Mouse (Mus musculus) midbrain, embryonic 13.5 days (tissue): ENCODE measurements around the gene Klhl21. TPM values are rescaled to one million over a fixed set of nuclear protein-coding genes. Genes with fewer than 3 reads are reported as not detected.
A peak's percentile ranks its signal among the peaks of the same experiment; 100 is the strongest.

Experiments
- ATAC-seq: fragments of 200-750 bp; cut with Nextera tagmentation; 2 replicates; pipeline ENCODE4 v1.8.0; 2017; ENCODE audit warnings: mild to moderate bottlenecking, moderate TSS enrichment, moderate library complexity
- H3K27ac ChIP-seq: fragments of 300-500 bp; sonication (generic); 2 replicates; pipeline ENCODE4 v1.5.1; 2015; ENCODE audit warnings: inconsistent platforms, mild to moderate bottlenecking, moderate library complexity
- H3K27me3 ChIP-seq: fragments of 300-500 bp; sonication (generic); 2 replicates; pipeline ENCODE4 v1.6.1; 2015; ENCODE audit warnings: mild to moderate bottlenecking, inconsistent platforms
- H3K36me3 ChIP-seq: fragments of 300-500 bp; sonication (generic); 2 replicates; pipeline ENCODE4 v1.6.1; 2015; ENCODE audit warnings: mild to moderate bottlenecking, inconsistent platforms
- H3K4me1 ChIP-seq: fragments of 300-500 bp; sonication (generic); replicated peaks from 2 replicates; pipeline ENCODE4 v1.6.1; 2015; ENCODE audit warnings: inconsistent platforms
- H3K4me2 ChIP-seq: fragments of 300-500 bp; sonication (generic); replicated peaks from 2 replicates; pipeline ENCODE4 v1.6.1; 2015; ENCODE audit warnings: moderate library complexity, mild to moderate bottlenecking, inconsistent platforms
- H3K4me3 ChIP-seq: fragments of 300-500 bp; sonication (generic); replicated peaks from 2 replicates; pipeline ENCODE4 v1.5.1; 2015; ENCODE audit warnings: mild to moderate bottlenecking, inconsistent platforms
- H3K9ac ChIP-seq: fragments of 300-500 bp; sonication (generic); replicated peaks from 2 replicates; pipeline ENCODE4 v1.6.1; 2015; ENCODE audit warnings: mild to moderate bottlenecking, inconsistent platforms
- H3K9me3 ChIP-seq: fragments of 300-500 bp; sonication (generic); 2 replicates; pipeline ENCODE4 v1.6.1; 2016; ENCODE audit warnings: mild to moderate bottlenecking, inconsistent platforms
- WGBS: fragments of 180-500 bp; shearing (Covaris S2); methylation state at CpG from one replicate; pipeline ENCODE4 v1.1.7; 2015; 5-methylcytosine and 5-hydroxymethylcytosine counted together
- polyA plus RNA-seq: library from polyadenylated mRNA; unstranded; fragments of >200 nt; fragmentation: Nextera tagmentation; extraction: Ambion mirVana; gene quantifications from 2 replicates; pipeline ENCODE4 v1.2.1, GENCODE M21; 2015

The Klhl21 gene
- polyA plus RNA-seq, 1 experiment from 2014 or later, result 3.0 TPM

- Histone ChIP-seq H3K4me2 (peak overlapping the region; percentile 68), H3K9ac (peak overlapping the region; percentile 79), H3K9me3 (no peaks in the 10 kb centered on the region), H3K36me3 (peaks cover 16% of the 10 kb centered on the region), H3K4me1 (peaks cover 29% of the 10 kb centered on the region), H3K27ac (peak overlapping the region; percentile 90), H3K4me3 (peak overlapping the region; percentile 73), H3K27me3 (no peaks in the 10 kb centered on the region)
- 4% methylated on average over 13 of the region's 13 CpGs for WGBS
- no peak for ATAC-seq
Measured at GRCm38 (mm10) chr4:151996951-151997222, 11.7 kb upstream of the Klhl21 start.

DNA sequence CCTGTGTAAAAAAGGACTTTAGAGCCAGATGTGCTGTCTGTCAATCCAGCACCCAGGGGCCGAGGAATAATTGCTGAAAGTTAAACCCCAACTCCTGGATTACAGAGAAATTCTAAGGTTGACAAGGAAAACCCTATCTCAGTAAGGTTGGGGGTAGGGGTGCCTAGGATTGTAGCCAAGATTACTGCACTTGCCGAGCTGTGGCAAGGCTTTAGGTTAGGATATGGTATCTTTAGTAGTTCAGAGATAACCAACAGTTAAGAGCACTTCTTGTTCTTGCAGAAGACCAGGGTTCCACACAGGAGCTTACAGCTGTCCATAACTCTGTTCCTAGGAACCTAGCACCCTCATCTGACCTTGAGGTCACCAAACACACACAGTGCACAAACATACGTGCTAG is 10.9 kb upstream of the Klhl21 start:
- Histone ChIP-seq H3K27ac (no peak overlapping the region), H3K27me3 (no peaks in the 10 kb centered on the region), H3K4me2 (peak overlapping the region; percentile 68), H3K4me3 (0 out of 2 replicates have a peak overlapping the region, but pooled peaks have one; percentile 73), H3K36me3 (peaks cover 7% of the 10 kb centered on the region), H3K9ac (no peak overlapping the region), H3K9me3 (no peaks in the 10 kb centered on the region), H3K4me1 (peaks cover 29% of the 10 kb centered on the region)
- no peak for ATAC-seq
- 75% methylated on average over 3 of the region's 3 CpGs for WGBS

GRCm38 (mm10) chr4:151999481-151999880 is 9.1 kb upstream of the Klhl21 start:
- H3K27me3 ChIP-seq, result no peaks in the 10 kb centered on the region
- H3K4me1 ChIP-seq, result peaks cover 14% of the 10 kb centered on the region
- H3K36me3 ChIP-seq, result no peaks in the 10 kb centered on the region
- 63% methylated on average over 3 of the region's 3 CpGs for WGBS
- no peak overlapping the region for H3K4me2 ChIP-seq
- no peak overlapping the region for H3K9ac ChIP-seq
- H3K27ac ChIP-seq, result no peak overlapping the region
- H3K4me3 ChIP-seq, result no peak overlapping the region
- H3K9me3 ChIP-seq, result no peaks in the 10 kb centered on the region
- ATAC-seq, result no peak

- no peak for ATAC-seq
- Histone ChIP-seq H3K4me3 (no peak overlapping the region), H3K36me3 (no peaks in the 10 kb centered on the region), H3K27me3 (peaks cover 3% of the 10 kb centered on the region; the same call in 1 of the 2 replicates), H3K4me1 (peaks cover 11% of the 10 kb centered on the region), H3K9me3 (no peaks in the 10 kb centered on the region), H3K27ac (no peak overlapping the region), H3K4me2 (no peak overlapping the region), H3K9ac (no peak overlapping the region)
- WGBS, result 50% methylated on average over 4 of the region's 4 CpGs
Measured at GRCm38 (mm10) chr4:152000906-152001305, 7.7 kb upstream of the Klhl21 start.

DNA sequence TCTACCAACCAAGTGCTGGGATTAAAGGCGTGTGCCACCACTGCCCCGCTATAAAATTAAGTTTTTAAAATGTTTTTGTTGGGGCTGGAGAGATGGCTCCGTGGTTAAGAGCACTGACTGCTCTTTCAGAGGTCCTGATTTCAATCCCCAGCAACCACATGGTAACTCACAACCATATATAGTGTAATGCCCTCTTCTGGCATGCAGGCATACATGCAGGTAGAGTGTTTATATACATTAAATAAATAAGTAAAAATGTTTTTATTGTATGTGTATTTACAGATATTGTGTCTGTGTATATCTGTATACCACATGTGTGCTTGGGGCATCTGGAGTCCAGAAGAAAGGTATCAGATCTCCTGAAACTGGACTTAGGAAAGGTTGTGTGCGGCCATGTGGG is 7.3 kb upstream of the Klhl21 start:
- no peak overlapping the region for H3K9ac ChIP-seq
- no peak overlapping the region for H3K4me3 ChIP-seq
- no peaks in the 10 kb centered on the region for H3K9me3 ChIP-seq
- no peaks in the 10 kb centered on the region for H3K36me3 ChIP-seq
- no peak overlapping the region for H3K27ac ChIP-seq
- H3K4me2 ChIP-seq, result no peak overlapping the region
- H3K4me1 ChIP-seq, result peaks cover 11% of the 10 kb centered on the region
- H3K27me3 ChIP-seq, result peaks cover 5% of the 10 kb centered on the region
- no peak for ATAC-seq
- 64% methylated on average over 4 of the region's 4 CpGs for WGBS

- Histone ChIP-seq H3K27me3 (peaks cover 13% of the 10 kb centered on the region), H3K4me2 (no peak overlapping the region), H3K4me3 (no peak overlapping the region), H3K9me3 (no peaks in the 10 kb centered on the region), H3K36me3 (no peaks in the 10 kb centered on the region), H3K9ac (no peak overlapping the region), H3K4me1 (peaks cover 7% of the 10 kb centered on the region), H3K27ac (no peak overlapping the region)
- 91% methylated on average over 3 of the region's 3 CpGs for WGBS
- ATAC-seq, result no peak
Measured at GRCm38 (mm10) chr4:152002063-152002462, 6.5 kb upstream of the Klhl21 start.

- no peak overlapping the region for H3K4me3 ChIP-seq
- H3K27ac ChIP-seq, result no peak overlapping the region
- no peak overlapping the region for H3K9ac ChIP-seq
- H3K9me3 ChIP-seq, result no peaks in the 10 kb centered on the region
- H3K36me3 ChIP-seq, result no peaks in the 10 kb centered on the region
- H3K4me2 ChIP-seq, result no peak overlapping the region
- H3K27me3 ChIP-seq, result peaks cover 46% of the 10 kb centered on the region
- peaks cover 39% of the 10 kb centered on the region for H3K4me1 ChIP-seq
- WGBS, result 83% methylated on average over 6 of the region's 6 CpGs
- no peak for ATAC-seq
Measured at GRCm38 (mm10) chr4:152006137-152006536, 2.5 kb upstream of the Klhl21 start.

DNA sequence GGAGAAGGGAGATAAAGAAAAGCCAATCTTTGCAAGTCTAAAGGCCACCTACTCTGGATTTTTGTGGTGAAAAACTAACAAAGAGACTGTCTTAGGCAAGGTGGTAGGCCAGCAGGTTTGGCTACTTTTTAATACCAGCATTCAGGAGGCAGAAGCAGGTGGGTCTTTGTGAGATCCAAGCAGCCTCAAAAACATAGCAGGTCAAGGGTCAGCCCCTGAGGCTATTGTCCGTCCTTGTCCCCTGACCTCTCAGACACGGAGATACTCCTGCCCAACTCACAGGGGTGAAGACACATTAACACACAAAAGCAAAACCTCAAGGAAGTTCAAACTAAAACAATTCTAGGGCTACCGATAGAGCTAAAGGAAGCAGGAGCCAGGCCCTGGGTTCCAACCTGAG is 1.8 kb upstream of the Klhl21 start:
- no peaks in the 10 kb centered on the region for H3K9me3 ChIP-seq
- H3K9ac ChIP-seq, result no peak overlapping the region
- H3K4me3 ChIP-seq, result no peak overlapping the region
- 21% methylated on average over 3 of the region's 3 CpGs for WGBS
- H3K4me1 ChIP-seq, result peaks cover 44% of the 10 kb centered on the region
- no peak overlapping the region for H3K4me2 ChIP-seq
- ATAC-seq, result no peak
- H3K36me3 ChIP-seq, result no peaks in the 10 kb centered on the region
- H3K27ac ChIP-seq, result no peak overlapping the region
- peaks cover 49% of the 10 kb centered on the region for H3K27me3 ChIP-seq

- H3K4me1 ChIP-seq, result peaks cover 44% of the 10 kb centered on the region
- peaks cover 49% of the 10 kb centered on the region for H3K27me3 ChIP-seq
- H3K4me3 ChIP-seq, result peak overlapping the region; percentile 62
- no peaks in the 10 kb centered on the region for H3K9me3 ChIP-seq
- H3K27ac ChIP-seq, result no peak overlapping the region
- no peak for ATAC-seq
- H3K36me3 ChIP-seq, result no peaks in the 10 kb centered on the region
- peak overlapping the region; percentile 100 for H3K4me2 ChIP-seq
- peak overlapping the region; percentile 23; the same call in 1 of the 2 replicates for H3K9ac ChIP-seq
- WGBS, result 5% methylated on average over 8 of the region's 8 CpGs
Measured at GRCm38 (mm10) chr4:152007481-152008147, 989 bp upstream of the Klhl21 start.

GRCm38 (mm10) chr4:152008148-152008500 is 479 bp upstream of the Klhl21 start:
- WGBS, result under 1% methylated on average over 14 of the region's 14 CpGs
- H3K9ac ChIP-seq, result peak overlapping the region; percentile 68
- H3K27ac ChIP-seq, result no peak overlapping the region
- H3K27me3 ChIP-seq, result peaks cover 49% of the 10 kb centered on the region
- peak overlapping the region; percentile 100 for H3K4me2 ChIP-seq
- H3K36me3 ChIP-seq, result no peaks in the 10 kb centered on the region
- H3K9me3 ChIP-seq, result no peaks in the 10 kb centered on the region
- H3K4me1 ChIP-seq, result peaks cover 44% of the 10 kb centered on the region
- H3K4me3 ChIP-seq, result peak overlapping the region; percentile 62
- 0 out of 2 replicates have a peak, but pooled peaks have one; percentile 24 for ATAC-seq

GRCm38 (mm10) chr4:152009076-152010051 is 761 bp downstream of the Klhl21 start:
- Histone ChIP-seq H3K9me3 (no peaks in the 10 kb centered on the region), H3K4me1 (peaks cover 44% of the 10 kb centered on the region), H3K4me3 (peak overlapping the region; percentile 62), H3K9ac (peak overlapping the region; percentile 68), H3K36me3 (peaks cover 2% of the 10 kb centered on the region; the same call in 1 of the 2 replicates), H3K27me3 (peaks cover 49% of the 10 kb centered on the region), H3K27ac (peak overlapping the region; percentile 54), H3K4me2 (peak overlapping the region; percentile 100)
- peak; percentile 82 for ATAC-seq
- under 1% methylated on average over 115 of the region's 115 CpGs for WGBS

GRCm38 (mm10) chr4:152010091-152010706 is 1.6 kb downstream of the Klhl21 start:
- Histone ChIP-seq H3K4me2 (peak overlapping the region; percentile 100), H3K36me3 (peaks cover 3% of the 10 kb centered on the region; the same call in 1 of the 2 replicates), H3K9ac (peak overlapping the region; percentile 68), H3K27me3 (peaks cover 49% of the 10 kb centered on the region), H3K4me1 (peaks cover 44% of the 10 kb centered on the region), H3K9me3 (no peaks in the 10 kb centered on the region), H3K27ac (no peak overlapping the region), H3K4me3 (peak overlapping the region; percentile 62)
- WGBS, result 2% methylated on average over 10 of the region's 10 CpGs
- 0 out of 2 replicates have a peak, but pooled peaks have one; percentile 4 for ATAC-seq
